Mouse (Mus musculus): ENCODE measurements around the gene Adipoq.

The Adipoq gene

DNA sequence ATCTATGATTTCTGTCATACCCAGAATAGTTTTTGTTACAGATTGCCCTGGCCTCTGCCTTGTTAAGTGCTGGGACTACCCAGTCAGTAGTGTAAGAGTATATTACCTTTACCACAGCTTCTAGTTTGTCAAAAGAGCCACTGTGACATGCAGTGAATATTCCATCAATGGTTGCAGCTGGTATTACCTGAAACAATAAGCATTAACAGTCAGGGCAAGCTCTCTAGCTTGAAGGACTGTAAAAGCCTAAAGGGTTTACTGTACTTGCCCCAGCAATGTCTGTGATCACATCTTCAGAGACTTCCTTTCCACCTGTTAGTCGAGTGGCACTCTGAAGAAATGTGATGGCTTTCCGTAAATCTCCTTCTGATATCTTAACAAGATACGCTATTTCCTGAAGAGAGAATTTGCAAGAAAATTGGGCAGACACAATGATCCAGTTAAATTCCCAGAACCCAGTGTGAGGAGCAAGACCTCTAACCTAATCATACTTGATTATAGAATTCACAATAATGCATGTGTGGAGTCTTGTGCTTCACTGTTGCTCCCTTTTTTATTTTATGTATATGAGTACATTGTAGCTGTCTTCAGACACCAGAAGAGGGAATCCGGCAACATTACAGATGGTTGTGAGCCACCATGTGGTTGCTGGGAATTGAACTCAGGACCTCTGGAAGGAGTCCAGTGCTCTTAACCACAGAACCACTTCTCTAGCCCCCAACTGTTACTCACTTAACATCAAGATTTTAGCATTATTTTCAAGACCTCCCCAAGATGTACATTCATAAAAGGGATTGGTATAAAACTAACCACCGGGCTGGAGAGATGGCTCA lies 31.8 kb upstream of the Adipoq start:
- no peak for DNase-seq (ENCODE audit: low read depth, low spot score)

- DNase-seq (ENCODE audit: low read depth, low spot score), result no peak
Observed at GRCm38 (mm10) chr16:23115486-23115885, 30.9 kb upstream of the Adipoq start.

DNA sequence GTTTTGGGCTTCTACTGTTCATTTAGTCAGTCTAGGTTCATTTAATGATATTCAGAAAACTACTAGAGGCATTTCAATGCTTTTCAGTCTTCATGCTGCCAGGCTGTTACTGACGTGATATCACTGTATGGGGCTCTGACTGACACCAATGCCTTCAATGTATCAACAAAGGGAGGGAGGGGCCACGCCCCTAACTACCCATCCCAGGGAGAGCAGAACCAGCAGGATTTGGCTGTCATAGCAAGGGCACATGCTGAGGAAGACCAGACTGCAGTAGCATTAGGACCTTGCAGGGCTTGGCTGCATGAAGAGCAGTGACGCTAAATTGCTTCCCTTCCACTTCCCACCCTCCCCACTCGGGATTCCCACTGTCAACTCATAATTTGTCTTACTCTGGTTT lies 29.2 kb upstream of the Adipoq start:
- DNase-seq (ENCODE audit: low read depth, low spot score), result no peak

- DNase-seq (ENCODE audit: low read depth, low spot score), result no peak
Observed at GRCm38 (mm10) chr16:23122446-23122845, 23.9 kb upstream of the Adipoq start.

DNA sequence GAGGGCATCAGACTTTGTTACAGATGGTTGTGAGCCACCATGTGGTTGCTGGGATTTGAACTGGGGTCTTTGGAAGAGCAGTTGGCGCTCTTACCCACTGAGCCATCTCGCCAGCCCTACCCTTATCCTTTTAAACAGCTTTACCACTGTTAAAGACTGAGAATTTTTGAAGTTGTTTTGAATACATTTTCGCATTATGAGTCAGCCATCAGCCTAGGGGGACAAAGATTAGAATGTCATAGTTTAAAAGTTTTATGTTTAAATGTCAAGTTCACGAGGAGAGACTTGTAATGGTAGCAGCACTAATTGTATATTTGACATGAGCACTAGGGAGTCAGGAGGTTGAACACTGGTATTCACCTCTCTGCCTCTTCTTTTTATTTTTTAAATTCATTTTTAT lies 23.2 kb upstream of the Adipoq start:
- DNase-seq (ENCODE audit: low read depth, low spot score), result no peak

DNA sequence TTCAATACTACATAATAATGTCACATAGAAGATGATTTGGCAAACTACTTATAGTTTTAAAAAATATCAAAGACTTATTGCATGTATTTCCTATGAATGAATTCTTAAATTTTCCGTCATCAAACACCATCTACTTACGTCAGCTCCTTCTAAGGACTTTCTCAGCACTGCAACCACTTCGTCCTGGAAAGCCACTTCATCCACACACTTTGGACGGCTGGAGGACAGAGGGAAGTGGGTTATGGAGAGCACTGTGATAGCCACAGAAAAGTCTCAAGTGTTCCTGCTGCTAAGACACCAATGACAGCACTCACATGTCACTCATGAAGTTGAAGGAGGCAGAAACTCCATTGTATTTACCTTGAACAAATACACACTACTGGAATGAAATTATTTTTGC lies 21.9 kb upstream of the Adipoq start:
- no peak for DNase-seq (ENCODE audit: low read depth, low spot score)

- DNase-seq (ENCODE audit: low read depth, low spot score), result no peak
Observed at GRCm38 (mm10) chr16:23127311-23127672, 19.0 kb upstream of the Adipoq start.

DNA sequence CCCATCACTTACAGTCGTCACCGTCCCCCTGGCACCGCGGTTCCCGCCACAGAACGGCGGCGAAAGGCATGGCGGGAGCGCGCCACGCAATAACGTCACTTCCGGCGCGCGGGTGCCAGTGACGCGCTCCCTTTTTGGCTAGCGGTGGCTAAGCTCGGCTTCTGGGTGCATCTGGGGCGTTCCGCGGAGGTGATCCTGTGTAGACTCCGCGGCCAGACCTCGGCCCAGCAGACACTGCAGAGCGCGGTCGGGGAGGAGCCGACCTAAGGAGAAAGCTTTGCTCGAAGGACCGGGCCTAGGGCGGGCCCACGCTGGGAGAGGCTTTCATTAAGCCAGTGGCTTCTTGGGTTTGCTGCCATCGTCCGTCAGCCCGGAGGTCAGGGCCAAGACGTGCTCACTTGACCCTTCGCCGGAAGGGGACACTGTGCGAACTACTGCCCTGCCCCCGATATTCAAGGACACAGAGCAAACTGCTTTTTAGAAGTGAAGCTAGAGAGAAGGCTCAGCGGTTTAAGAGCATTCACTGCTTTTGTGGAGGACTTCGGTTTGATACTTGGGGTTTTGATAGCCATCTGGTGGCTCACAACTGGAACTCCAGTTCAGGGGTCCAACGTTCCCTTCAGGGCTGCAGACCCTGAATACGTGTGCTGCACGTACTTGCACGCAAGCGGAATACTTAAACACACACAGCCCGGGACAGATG lies 18.5 kb upstream of the Adipoq start, which contains the start of gene Rfc4:
Gene Rfc4 (minus strand): TSS at position 65 of the 703 bp plus-strand sequence.
- DNase-seq (ENCODE audit: low read depth, low spot score), result peak; percentile 87

DNA sequence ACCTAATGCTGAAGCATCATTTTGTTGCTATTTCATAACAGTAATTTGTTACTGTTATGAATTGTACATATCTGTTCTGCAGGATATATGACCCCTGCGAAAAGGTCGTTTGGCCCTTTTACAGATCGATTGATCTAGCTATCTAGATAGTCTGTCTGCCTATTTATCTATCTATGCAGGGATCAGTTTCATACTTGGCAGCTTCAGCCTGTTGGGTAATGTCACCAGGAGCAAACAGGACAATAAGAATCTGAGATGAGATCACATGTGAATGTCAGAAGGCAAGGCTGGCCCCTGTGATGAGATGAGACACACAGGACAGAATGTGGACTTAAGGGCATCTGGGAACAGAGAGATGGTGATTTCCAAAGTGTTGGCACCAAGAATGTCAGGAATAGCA lies 16.0 kb upstream of the Adipoq start:
- DNase-seq (ENCODE audit: low read depth, low spot score), result no peak

DNA sequence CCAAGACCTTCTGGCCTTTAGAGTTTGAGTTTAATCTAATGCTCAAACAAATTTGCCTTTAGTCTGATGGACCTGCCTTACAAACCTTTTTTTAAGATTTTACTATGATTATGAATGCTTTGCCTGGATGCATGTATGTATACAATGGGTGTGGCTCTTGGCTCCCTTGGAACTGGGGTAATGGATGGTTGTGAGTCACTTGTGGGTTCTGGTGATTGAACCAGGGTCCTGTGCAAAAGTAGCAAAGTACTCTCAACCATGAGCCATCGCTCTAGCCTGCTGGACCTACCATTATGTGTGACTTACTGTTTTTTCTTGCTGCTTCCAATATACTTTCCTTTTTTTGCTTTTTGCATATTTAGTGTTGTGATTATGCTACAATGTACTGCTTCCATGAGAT lies 14.0 kb upstream of the Adipoq start:
- no peak for DNase-seq (ENCODE audit: low read depth, low spot score)

DNA sequence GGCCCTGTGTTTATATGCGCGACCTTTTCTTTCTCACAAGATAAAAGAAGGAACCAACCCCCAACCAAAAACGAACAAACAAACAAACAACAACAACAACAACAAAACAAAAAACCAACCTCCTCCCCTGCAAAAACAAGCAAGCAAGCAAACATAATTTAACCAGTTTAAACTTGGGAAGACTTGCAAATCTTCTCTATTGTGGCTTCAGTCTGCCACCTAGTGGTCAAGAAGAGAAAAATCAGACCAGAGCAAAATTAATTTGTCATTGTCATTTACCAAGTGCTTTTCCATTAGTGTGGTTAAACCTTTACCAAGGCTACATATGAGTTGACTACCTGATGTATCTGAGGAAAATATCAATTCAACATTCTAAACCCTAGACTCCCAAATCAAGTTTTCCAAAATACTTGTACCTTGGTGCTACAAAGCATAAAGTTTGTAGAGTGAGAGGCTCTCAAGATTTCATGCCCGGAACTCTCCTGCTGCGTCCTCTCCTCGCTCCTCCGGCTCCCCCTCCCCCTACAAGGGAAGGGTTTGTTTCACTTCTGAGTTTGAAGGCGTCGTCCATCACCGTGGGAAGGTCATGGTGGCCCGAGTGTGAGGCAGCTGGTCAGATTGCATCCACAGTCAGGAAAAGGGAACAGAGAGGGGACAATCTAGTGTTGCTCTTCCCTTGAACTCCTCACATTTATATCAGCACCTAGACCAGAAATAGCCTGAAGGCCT lies 10.8 kb upstream of the Adipoq start:
- peak; percentile 47 for DNase-seq (ENCODE audit: low read depth, low spot score)

- no peak for DNase-seq (ENCODE audit: low read depth, low spot score)
Observed at GRCm38 (mm10) chr16:23136406-23136970, 9.8 kb upstream of the Adipoq start.

GRCm38 (mm10) chr16:23140911-23141310 lies 5.4 kb upstream of the Adipoq start:
- no peak for DNase-seq (ENCODE audit: low read depth, low spot score)

- DNase-seq (ENCODE audit: low read depth, low spot score), result peak; percentile 41
Observed at GRCm38 (mm10) chr16:23144326-23144725, 2.0 kb upstream of the Adipoq start.

DNA sequence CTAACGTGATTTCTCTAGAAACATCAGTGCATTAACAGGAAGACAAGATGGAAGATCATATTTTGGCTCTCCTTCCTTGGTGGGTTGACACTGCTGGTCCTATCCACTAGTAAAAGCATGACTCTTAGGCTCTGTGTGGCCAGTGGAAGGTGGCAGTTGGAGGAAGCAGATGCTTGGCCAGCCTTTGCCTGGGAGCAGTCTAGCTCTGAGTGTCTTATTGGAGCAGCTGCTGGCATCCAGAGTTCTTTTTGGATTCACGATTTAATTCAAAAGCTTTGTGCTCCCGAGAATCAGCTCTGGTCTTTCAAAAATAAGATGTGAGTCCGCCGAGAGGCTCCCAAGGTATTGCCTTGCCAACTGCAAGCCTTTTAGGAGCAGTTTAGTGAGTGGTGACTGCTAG lies 1.1 kb upstream of the Adipoq start:
- no peak for DNase-seq (ENCODE audit: low read depth, low spot score)

DNA sequence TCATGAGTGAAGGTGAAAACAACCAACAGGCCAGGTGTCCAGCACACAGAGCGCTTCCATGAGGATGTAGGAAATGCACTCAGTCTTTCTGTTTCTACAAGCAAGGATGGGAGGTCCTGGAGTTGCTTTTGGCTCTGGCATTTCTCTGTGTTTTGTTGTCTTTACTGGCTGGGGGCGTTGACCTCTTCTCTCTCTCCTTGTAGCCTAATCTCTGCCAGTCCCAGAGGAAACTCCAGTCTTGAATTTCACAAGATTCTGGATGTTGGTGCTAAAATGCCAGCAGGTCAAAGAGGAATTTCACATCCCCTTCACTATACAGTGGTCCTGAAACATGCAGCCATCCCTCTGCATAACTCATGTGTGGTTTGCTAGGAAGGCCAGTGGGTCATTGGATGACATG lies 2.6 kb downstream of the Adipoq start:
- no peak for DNase-seq (ENCODE audit: low read depth, low spot score)

- DNase-seq (ENCODE audit: low read depth, low spot score), result no peak
Observed at GRCm38 (mm10) chr16:23149396-23149795, 3.1 kb downstream of the Adipoq start.

DNA sequence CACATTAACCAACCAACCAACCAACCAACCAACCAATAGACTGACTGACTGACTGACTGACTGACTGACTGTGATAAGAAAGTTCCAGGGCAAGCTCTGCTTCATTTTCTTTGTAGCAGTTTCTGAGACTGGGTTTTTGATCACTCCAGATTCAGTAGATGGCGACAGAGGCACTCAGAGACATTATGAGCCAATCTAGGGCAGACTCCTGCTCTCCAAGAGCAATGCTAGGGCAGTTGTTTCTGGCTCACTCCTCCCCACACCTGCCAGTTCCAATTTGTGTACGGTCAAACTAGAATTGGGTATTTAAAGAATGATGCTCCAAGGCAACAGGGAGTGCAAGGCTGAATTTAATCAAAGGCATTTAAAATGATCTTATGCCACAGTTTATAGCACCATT lies 5.1 kb downstream of the Adipoq start:
- no peak for DNase-seq (ENCODE audit: low read depth, low spot score)

DNA sequence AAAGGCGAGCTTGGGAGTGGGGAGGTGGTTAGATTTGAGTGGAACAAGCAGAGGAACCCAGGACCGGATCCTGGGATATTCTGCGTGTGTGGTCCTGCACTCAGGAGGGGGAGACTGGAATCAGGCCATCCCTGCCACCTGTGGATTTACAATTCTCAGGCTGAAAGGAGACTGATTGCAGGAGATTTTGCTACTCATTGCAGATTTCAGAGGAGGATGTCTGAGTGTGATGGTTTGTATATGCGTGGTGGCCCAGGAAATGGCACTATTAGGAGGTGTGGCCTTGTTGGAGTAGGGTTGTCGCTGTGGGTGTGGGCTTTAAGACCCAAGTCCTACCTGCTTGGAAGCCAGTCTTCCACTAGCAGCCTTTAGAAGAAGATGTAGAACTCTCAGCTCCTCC lies 7.9 kb downstream of the Adipoq start:
- DNase-seq (ENCODE audit: low read depth, low spot score), result no peak

DNA sequence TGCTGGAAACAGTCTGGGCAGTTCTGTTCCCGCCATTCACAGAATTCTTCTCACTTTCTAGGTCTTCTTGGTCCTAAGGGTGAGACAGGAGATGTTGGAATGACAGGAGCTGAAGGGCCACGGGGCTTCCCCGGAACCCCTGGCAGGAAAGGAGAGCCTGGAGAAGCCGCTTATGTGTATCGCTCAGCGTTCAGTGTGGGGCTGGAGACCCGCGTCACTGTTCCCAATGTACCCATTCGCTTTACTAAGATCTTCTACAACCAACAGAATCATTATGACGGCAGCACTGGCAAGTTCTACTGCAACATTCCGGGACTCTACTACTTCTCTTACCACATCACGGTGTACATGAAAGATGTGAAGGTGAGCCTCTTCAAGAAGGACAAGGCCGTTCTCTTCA lies 10.7 kb downstream of the Adipoq start:
- no peak for DNase-seq (ENCODE audit: low read depth, low spot score)

DNA sequence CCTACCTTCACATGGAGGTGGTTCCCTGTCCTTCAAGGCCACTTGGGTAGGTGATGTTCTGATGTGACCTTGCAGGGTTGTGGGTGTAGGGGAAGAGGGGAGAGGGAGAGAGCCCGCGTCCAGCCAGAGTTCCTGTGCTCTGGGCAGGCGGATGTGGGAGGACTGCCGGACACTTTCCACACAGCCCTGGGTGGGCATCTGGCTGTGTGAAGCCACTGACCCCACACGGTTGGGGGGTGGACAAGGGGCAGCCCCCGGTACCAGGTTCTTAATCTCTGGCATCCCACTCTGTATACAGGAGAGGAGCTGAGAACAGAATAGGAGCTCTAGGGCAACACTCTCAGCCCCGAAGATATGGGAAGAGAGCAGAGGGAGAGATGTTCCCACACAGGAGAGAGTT lies 12.0 kb downstream of the Adipoq start:
- no peak for DNase-seq (ENCODE audit: low read depth, low spot score)

- no peak for DNase-seq (ENCODE audit: low read depth, low spot score)
Observed at GRCm38 (mm10) chr16:23158957-23159356, 12.6 kb downstream of the Adipoq start.

Measured in skeletal muscle tissue, adult 2 months (tissue).